Mouse (Mus musculus) megakaryocyte, embryonic 14.5 days (primary cell): Measurements from ENCODE around the gene Scp2.

Experiments
- FLI1 ChIP-seq: IDR thresholded peaks from 2 replicates; pipeline ENCODE4 v1.6.1; 2012; ENCODE audit warnings: low read length, inconsistent platforms, mixed read lengths
- GATA1 ChIP-seq: IDR thresholded peaks from 3 replicates; pipeline ENCODE4 v1.6.1; 2012; ENCODE audit warnings: mixed read lengths, low read length, inconsistent platforms, borderline replicate concordance

DNA sequence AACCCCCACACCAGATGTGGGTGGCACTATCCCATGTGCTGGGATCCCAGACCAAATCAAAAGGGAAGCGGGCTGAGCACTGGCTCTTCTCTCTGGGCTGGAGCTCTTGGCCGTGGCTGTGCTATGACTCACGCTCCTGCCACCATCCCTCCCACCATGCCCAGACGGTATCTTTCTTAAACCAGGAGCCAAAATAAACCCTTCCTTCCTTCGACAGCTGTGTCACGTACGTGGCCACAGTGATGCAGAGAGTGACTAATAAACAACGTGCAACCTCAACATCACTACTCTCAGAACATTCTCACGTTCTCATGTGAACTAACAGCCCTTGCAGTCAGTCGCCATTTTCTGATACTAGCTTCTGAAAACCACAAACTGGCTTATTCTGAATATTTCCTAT, 86.6 kb downstream of the Scp2 start:
- TF ChIP-seq GATA1: no peak
- no peak for TF ChIP-seq FLI1
